Mouse (Mus musculus): ENCODE results near the gene Mtx2. TPM values are rescaled to one million over a fixed set of nuclear protein-coding genes. Genes with fewer than 3 reads are reported as not detected.

Gene Mtx2
- 32.2 TPM for polyA plus RNA-seq (2017; shearing (Covaris generic))

DNA sequence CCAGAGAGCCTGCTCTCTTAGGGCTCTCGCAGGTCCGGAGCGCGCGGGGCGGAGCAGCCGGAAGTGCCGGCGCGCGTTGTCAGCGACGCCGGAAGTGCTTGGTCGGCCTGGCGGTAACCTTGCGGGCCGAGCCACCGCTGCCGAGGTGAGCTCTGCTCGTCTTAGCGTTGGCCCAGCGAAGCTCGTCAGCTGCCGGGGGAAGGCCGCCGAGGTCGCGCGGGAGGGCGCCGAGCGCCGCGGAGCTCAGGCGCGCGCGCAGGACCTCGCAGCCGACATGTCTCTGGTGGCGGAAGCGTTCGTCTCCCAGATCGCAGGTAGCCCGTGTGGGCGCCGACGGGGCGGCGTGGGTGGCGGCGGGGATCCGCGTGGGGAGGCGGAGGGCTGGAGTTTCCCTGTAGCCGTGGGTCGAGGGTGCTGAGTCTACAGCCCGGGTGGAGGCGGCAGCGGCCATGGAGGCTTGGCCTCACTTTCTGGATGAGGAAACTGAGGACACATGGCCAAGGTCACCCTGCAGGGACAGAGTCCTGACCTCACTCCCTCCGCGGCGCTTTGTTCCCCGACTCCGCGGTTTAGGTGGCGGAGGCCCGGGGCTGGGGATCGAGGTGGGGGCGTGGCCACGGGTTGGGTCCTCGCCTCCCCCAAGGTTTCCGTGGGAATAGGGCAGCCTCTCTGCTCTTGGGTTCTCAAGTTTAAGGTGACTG, at the start of gene Mtx2:
Gene Mtx2, plus strand, starts transcription at position 74 of the 701 bp plus-strand sequence.

Other genes starting within 250 kb of the Mtx2 start
- gene Lnpk, start 246.4 kb upstream of the Mtx2 start, polyA plus RNA-seq (2017; shearing (Covaris generic)) = 26.6 TPM
- not detected for gene Evx2, start 166.2 kb upstream of the Mtx2 start, polyA plus RNA-seq (2017; shearing (Covaris generic))
- gene Hoxd13, start 157.5 kb upstream of the Mtx2 start, polyA plus RNA-seq (2017; shearing (Covaris generic)) = not detected
- not detected for gene Hoxd12, start 150.8 kb upstream of the Mtx2 start, polyA plus RNA-seq (2017; shearing (Covaris generic))
- gene Hoxd11, start 146.2 kb upstream of the Mtx2 start, polyA plus RNA-seq (2017; shearing (Covaris generic)) = not detected
- gene Hoxd10, start 133.9 kb upstream of the Mtx2 start, polyA plus RNA-seq (2017; shearing (Covaris generic)) = not detected
- not detected for gene Hoxd9, start 128.1 kb upstream of the Mtx2 start, polyA plus RNA-seq (2017; shearing (Covaris generic))
- not detected for gene Hoxd8, start 121.2 kb upstream of the Mtx2 start, polyA plus RNA-seq (2017; shearing (Covaris generic))
- not detected for gene Hoxd3, start 113.9 kb upstream of the Mtx2 start, polyA plus RNA-seq (2017; shearing (Covaris generic))
- gene Hoxd4, start 113.9 kb upstream of the Mtx2 start, polyA plus RNA-seq (2017; shearing (Covaris generic)) = not detected
- gene Gm28230, start 99.1 kb upstream of the Mtx2 start, polyA plus RNA-seq (2017; shearing (Covaris generic)) = not detected
- not detected for gene Hoxd1, start 62.8 kb upstream of the Mtx2 start, polyA plus RNA-seq (2017; shearing (Covaris generic))